Mouse (Mus musculus) layer of hippocampus, adult 9-11 months (tissue): Measurements from ENCODE around the gene Card9.
A peak's percentile ranks its signal among the peaks of the same experiment; 100 is the strongest.
"Not testable (repeated sequence)": the region's sequence is repeated elsewhere in the genome, so short reads cannot be mapped to it uniquely, and the experiment has no call there.

ENCODE experiments used
- DNase-seq: peaks from one replicate; pipeline ENCODE4 v3.0.0; 2022

The Card9 gene

GRCm38 (mm10) chr2:26360772-26361171, at the start of gene Card9:
Gene Card9 (minus strand): TSS chr2:26360918.
- peak; percentile 67 for DNase-seq

GRCm38 (mm10) chr2:26410091-26410490, 49.4 kb upstream of the Card9 start:
- DNase-seq: no peak

GRCm38 (mm10) chr2:26409362-26409761, 48.6 kb upstream of the Card9 start:
- DNase-seq: no peak

GRCm38 (mm10) chr2:26408515-26409356, 48.0 kb upstream of the Card9 start, which contains the start of gene Inpp5e:
Gene Inpp5e (minus strand): TSS chr2:26409203.
- peak; percentile 93 for DNase-seq

GRCm38 (mm10) chr2:26403306-26403705, 42.6 kb upstream of the Card9 start:
- DNase-seq: no peak

GRCm38 (mm10) chr2:26402265-26402664, 41.5 kb upstream of the Card9 start:
- DNase-seq: no peak

- DNase-seq: no peak
Observed at GRCm38 (mm10) chr2:26401023-26401422, 40.3 kb upstream of the Card9 start.

GRCm38 (mm10) chr2:26400296-26400695, 39.6 kb upstream of the Card9 start:
- no peak for DNase-seq

- no peak for DNase-seq
Observed at GRCm38 (mm10) chr2:26399647-26400046, 38.9 kb upstream of the Card9 start.

- no peak for DNase-seq
Observed at GRCm38 (mm10) chr2:26398978-26399377, 38.3 kb upstream of the Card9 start.

GRCm38 (mm10) chr2:26391617-26392016, 30.9 kb upstream of the Card9 start:
- DNase-seq: no peak

- no peak for DNase-seq
Observed at GRCm38 (mm10) chr2:26390954-26391353, 30.2 kb upstream of the Card9 start.

GRCm38 (mm10) chr2:26389154-26389690, 28.5 kb upstream of the Card9 start, which contains the start of the genes Entr1 and Pmpca:
Gene Entr1 (minus strand): TSS chr2:26389316.
Gene Pmpca (plus strand): TSS chr2:26389339.
- DNase-seq: peak; percentile 82

GRCm38 (mm10) chr2:26388682-26389153, 28.0 kb upstream of the Card9 start:
- no peak for DNase-seq

- DNase-seq: no peak
Observed at GRCm38 (mm10) chr2:26387713-26388112, 27.0 kb upstream of the Card9 start.

GRCm38 (mm10) chr2:26380871-26381270, 20.2 kb upstream of the Card9 start:
- not testable (repeated sequence) for DNase-seq

- DNase-seq: peak; percentile 85
Observed at GRCm38 (mm10) chr2:26380131-26380771, 19.5 kb upstream of the Card9 start, which contains the start of gene Snapc4. Gene Snapc4 (minus strand): TSS chr2:26380653.

GRCm38 (mm10) chr2:26372396-26372795, 11.7 kb upstream of the Card9 start:
- DNase-seq: no peak

- no peak for DNase-seq
Observed at GRCm38 (mm10) chr2:26368572-26368971, 7.9 kb upstream of the Card9 start.

GRCm38 (mm10) chr2:26367911-26368310, 7.2 kb upstream of the Card9 start:
- no peak for DNase-seq

- no peak for DNase-seq
Observed at GRCm38 (mm10) chr2:26364738-26365465, 4.2 kb upstream of the Card9 start.

GRCm38 (mm10) chr2:26363481-26363880, 2.8 kb upstream of the Card9 start:
- DNase-seq: no peak

GRCm38 (mm10) chr2:26362991-26363390, 2.3 kb upstream of the Card9 start:
- no peak for DNase-seq
